Mouse (Mus musculus) layer of hippocampus, postnatal 36 days (tissue): Measurements from ENCODE around the gene Flad1. TPM values are rescaled to one million over a fixed set of nuclear protein-coding genes. Genes with fewer than 3 reads are reported as not detected.

Source experiments
- DNase-seq, 2 experiments: peaks; one replicate each; pipeline ENCODE4 v3.0.0; 2022
- total RNA-seq, 2 experiments: library from RNA; stranded (reverse); gene quantifications; 2 replicates each; pipeline ENCODE4 v1.2.3; 2021

Flad1 gene
- total RNA-seq, 2 experiments from 2014 or later, result 35.8 to 39.2 TPM

DNA sequence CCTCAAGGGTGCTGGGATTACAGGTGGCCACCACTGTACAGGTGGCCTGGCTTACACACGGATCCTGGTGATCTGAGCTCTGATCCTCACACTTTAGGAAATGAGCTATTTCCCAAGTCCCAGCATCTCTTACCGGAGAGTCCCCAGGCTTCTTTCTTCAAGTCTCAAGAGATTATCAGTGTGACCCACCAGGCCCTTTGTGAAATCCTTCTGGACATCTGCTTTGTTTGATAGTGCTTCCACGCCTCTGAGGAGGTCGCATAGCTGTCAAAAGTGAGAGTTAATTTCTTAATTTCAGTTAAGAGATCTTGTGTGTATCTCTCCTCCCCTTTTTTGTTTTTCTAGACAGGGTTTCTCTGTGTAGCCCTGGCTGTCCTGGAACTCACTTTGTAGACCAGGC is 14.2 kb upstream of the Flad1 start:
- DNase-seq, result no peak

DNA sequence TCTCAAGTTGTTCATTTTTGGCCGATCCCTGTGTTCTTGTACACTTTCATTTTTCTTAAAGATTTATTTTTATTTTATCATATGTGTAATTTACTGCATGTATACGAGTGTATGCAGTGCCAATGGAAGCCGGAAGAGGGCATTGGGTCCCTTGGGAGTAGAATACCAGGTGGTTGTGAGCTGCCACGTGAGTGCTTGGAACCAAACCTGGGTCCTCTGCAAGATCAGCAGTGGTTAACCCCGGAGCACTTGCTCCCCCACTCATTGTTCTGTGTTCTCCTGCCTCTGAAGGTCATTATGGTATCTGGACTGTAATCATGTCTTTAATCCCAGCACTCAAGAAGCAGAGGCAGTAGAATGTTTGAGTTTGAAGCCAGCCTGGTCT is 13.5 kb upstream of the Flad1 start:
- no peak for DNase-seq

DNA sequence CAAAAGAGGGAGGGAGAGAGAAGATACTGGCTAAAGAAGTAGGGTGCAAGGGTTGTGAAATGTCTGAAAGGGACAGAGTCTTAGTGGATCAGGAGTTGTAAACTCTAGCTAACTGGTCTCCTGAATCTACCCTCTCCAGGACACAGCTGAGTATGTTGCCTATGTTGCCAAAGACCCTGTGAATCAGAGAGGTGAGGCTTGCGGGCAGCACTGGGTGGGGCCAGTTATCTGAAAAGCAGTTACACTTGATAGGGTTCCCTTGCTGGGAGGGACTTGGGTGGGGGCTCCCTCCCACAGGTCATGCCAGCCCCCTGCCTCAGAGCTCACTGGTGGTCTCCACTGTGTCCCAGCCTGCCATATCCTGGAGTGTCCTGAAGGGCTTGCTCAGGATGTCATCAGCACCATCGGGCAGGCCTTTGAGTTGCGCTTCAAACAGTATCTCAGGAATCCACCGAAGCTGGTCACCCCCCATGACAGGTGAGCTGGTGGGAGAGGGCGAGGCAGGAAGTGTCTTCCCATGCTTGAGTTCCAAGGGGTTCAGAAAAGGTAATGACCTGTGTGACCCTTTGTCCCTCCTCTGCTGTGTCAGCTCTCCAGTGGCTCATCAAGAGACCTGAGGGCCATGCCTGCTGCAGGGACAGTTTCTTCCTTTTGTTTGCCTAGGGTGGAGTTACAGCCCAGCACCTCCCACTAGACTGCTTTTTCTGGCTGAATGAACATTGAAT is 12.9 kb upstream of the Flad1 start:
- DNase-seq, result no peak

DNA sequence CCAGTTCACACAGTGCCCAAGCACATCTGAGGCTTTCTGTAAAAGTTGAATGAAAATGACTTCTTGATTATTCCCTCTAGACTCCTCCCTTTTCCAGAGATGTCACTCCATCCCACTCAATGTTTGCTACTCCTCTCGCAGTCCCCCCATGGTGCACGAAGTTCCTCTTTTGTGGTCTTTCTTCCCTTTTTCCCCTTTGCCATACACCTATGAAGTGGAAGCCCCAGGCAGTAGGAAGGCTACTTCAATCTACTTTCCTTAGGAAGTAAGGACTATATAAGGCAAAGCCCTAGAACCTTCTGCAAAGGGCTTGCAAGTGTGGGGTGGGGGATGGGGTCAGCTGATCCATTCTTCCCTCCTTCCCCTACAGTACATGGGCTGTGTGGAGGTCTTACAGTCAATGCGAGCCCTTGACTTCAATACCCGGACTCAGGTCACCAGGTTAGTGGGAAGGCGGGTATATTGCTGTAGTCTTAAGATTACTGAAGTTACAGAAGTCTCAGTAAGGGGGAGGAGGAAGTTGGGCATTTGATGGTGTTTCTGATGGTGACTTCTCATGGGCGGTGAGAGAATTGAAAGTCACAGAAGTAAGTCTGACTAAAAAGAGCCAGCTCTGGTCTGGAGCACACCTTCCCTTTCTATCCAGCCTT is 11.0 kb upstream of the Flad1 start:
- DNase-seq, result no peak

DNA sequence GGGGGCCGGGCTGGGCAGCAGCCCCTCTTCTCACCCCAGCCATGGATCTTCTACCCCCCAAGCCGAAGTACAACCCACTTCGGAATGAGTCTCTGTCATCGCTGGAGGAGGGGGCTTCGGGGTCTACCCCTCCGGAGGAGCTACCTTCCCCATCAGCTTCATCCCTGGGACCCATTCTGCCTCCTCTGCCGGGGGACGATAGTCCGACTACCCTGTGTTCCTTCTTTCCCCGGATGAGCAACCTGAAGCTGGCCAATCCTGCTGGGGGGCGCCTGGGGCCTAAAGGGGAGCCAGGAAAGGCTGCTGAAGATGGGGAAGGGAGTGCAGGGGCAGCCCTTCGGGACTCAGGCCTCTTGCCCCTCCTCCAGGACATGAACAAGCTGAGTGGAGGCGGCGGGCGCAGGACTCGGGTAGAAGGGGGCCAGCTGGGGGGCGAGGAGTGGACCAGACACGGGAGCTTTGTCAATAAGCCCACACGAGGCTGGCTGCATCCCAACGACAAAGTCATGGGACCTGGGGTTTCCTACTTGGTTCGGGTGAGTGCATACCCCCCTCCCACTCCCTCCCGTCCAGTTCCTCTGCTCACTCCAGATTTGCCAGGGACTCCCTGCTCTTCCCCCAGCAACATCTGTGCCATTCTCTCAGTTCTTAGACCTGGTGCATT is 10.3 kb upstream of the Flad1 start:
- DNase-seq, result no peak

DNA sequence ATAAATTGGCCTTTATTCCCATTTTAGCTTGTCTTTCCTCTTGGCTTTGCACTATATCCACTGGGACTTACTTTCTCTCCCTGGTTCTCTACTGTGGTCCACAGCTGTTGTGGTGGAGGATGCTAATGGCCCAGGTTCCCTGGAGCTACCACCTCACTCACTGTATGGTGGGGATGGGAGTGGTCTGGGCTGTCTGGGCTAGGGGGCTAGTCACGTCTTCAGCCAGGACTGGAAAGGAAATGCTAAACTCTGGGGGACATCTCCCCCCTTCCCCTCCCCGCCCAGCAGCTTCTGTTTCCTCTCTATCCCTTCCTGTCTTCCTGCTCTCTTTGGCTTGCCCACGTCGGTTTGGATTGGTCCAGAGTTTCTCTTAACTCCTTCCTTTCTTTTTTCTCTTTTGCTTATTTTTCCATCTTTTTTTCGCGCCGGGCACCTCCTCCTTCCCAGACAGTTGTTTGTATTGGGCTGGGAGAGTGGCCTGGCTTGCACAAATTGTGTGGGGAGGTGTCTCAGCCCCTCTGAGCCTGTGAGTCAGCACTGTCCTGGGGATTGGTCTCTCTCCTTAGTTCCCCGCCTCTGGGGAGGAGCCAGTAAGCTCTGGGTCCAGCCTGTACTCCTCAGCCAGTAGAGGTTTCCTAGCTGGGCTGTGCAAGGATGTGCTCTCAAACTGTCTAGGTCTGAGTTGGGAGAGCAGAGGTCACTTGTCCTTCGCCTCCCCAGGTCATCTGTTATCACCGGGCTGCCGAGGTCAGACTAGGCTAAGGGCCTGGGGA is 9.5 kb upstream of the Flad1 start:
- DNase-seq, result peak; percentile 59 to 66

DNA sequence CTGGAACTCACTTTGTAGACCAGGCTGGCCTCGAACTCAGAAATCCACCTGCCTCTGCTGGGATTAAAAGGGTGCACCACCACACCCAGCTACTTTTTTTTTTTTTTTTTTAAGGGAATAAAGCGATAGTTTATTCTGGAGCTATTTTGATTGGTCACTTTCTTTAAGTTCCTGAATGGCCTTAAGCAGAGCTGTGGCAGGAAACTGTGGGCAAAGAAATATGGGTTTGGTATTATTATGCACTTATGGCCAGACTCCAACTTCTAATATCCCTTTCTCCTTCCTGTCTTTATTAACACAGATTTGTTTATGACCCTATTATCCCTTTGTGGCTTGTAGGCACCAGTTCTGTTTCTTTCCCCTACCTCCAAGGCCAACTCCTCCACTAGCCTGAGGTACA is 8.8 kb upstream of the Flad1 start:
- DNase-seq, result no peak

DNA sequence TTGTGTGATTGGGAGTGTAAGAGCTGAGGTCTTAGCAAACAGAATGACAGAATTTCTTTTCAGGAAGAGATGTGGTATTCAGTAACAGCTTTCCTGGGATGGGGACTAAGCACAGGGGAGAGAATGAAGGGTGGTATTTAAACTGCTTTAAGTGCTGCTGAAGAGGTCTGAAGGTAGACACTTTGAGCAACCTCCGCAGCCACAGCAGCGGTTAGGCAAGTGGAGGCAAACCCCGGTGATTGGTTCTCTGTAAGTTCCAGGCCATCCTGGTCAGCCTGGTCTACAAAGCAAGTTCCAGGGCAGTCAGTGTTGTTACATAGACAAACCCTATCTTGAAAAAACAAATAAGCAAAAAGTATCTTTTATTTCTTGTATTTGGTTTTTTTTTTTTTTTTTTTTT is 8.3 kb upstream of the Flad1 start:
- no peak for DNase-seq

DNA sequence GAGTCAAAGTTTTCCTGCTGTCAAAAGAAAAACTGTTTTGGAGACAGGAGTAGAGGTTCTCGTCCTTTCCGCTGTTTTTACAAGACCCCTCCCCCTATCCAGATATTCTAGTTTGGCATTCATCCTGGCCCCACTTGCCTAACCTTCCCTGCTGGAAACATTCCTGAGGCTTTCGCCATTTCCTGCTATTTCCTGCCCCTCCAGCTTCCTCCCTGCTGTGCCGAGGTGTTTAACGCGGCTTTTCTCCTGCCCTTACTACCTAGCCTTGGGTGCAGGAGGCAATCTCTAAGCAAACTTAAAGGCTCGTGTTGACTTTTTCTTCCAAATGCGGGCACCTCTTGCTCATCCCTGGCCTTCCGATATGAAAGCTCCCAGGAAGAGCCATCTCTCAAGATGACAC is 7.9 kb upstream of the Flad1 start:
- DNase-seq, result no peak

DNA sequence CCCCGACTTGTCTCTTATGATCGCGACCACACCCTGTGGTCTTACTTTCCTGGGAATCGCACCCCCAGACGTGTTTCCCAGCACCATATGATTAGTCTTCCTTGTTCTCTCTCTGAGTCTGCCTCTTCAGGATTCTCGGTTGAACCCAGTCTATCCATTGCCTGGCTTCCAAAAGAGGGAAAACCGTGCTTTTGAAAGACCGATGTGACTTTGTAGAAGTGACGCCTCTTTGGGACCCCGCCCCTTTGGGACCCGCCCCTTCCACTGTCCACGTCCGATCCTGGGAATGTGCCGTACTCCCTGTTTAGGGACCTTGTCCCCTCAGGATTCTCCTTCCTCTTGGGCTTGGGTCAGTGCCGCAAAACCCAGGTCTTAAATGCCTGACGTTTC is 7.2 kb upstream of the Flad1 start:
- no peak for DNase-seq

DNA sequence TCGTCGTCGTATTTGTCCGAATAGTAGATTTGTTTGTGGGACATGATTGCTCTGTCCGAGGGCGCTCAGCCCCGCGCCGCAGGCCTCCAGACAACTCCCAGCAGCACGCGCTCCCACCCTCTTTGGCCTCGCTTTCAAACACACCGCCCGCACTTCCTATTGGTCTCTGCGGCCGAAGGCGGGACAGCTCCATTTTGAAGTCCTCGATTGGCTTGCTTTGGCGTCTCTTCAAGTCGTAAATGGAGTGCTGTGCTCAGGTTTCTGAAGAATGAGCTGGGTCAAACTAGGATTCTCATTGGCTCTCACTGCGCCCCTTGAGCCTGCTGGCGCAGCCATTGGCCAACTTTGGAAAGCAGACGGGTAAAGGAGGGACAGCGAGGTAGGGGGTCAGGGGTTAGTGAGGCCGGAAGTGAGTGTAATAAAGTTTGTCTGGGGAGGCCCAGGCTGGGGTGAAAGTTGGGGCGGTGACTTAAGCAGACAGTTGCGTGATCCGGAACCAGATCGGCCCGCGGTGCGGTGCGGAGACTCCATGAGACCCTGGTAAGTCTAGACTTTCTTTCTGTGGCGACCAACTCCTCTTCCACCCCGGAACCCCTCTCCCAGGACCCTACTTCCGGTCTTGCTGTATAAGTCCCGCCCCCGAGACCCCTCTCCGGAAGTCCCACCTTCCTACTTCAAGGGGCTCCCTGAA is 6.6 kb upstream of the Flad1 start, which contains the start of the genes Cks1b and Shc1:
Gene Cks1b (minus strand): TSS at position 214 of the 691 bp plus-strand sequence.
Gene Shc1 (plus strand): TSS at position 274 of the 691 bp plus-strand sequence.
- peak; percentile 89 to 91 for DNase-seq

DNA sequence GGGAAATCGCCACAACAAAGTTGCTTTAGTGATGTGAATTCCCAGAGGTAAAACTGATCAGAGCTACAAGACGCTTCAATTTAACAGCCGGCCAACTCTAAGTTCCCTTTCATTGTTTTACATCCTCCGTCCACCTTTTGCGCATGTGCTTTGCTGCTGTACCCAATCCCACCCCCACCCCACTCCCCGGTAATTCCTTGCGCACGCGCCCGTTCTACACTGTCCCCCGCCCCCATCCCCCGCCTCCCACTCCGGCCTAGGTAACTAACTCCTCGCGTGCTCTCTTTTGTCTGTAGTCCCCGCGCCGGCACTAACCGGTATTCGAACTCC is 6.1 kb upstream of the Flad1 start:
- no peak for DNase-seq

DNA sequence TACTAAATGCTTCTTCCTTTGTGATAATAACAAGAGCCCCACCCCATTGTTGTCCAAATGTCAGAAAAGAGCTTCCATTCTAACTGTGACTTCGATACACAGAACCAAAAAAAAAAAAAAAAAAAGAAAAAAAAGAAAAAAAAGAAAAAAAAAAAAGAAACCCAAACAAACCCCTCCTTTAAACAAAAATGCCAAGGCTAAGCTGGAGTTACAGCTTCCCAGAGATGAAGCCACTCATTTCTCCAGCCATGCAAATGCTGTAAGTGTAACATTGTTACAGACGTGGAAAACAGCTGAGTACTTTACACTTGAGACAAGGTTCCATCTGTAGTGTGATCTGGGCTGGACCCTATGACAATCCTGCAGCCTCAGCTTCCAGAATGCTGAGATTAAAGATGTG is 5.5 kb upstream of the Flad1 start:
- DNase-seq, result no peak

DNA sequence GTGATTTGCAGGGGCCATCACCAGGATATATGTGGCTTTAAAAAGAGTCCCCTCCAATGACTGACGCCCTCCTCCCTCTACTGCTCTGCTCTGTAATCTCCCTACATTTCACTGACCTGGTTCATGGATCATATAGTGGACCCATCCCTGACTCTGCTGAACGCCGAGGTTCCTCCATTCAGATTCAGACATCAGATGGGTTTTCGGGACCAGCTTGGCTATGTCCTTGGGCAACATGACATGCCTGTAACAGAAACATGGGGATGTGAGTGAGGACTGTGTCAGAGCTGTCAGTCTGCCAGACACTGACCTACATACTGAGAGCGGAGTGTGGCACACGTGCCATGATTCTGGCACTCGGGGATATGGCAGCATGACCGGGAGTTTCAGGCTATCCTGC is 4.5 kb upstream of the Flad1 start:
- no peak for DNase-seq

DNA sequence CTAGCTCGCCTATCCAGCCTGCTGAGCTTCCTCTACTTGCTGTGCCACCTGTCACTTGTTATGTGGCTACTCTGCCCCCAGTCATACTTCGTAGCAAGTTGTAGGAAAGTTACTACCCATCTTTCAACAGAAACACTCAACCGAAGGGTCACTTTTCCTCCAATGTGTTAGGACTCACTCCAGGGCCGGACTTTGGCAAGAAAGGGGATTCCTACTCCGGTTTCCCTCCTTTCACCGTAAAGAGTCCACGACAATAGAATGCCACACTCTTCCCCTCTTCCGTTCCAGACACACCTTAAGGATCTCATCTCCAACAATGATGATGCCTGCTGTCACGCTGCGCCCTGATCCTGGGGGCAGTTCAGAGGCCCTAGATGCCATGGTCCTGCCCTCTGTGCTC is 806 bp downstream of the Flad1 start:
- no peak for DNase-seq

DNA sequence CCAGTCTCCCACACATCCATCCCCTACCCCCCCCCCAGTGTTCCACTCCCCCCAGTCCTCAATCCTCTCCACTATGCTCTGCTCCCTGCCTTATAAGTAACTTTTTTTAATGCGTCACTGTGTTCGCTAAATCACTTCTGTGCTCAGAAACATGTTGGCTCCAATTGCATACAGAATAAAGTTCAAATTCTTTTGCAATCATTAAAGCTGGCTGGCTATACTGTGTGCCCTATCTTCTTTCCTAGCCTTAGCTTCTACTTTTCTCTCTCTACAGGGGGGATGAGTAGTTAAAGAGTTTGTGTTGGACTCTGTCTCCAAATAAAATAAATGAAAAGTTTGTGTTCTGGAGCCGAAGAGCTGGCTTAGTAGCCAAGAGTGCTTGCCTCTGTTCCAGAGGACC is 2.0 kb downstream of the Flad1 start:
- no peak for DNase-seq

DNA sequence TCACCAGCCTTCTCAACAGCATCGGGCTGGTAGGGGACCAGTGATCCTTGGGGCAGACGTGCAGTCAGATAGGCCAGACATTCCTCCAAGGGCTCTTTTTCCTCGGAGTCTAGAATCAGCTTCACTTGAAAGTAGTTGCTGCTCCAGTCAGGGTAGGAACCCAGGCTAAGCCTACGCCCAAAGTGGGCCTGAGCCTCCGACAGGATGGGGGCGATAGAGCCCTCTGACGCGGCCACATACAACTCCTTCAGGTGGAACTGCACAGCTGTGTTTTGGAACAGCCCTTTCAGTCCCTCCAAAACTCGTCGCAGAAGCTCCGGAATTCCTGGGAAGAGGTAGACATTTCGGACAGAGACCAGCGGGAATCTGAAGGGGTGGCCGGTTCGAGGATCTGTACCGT is 3.2 kb downstream of the Flad1 start:
- DNase-seq, result no peak

DNA sequence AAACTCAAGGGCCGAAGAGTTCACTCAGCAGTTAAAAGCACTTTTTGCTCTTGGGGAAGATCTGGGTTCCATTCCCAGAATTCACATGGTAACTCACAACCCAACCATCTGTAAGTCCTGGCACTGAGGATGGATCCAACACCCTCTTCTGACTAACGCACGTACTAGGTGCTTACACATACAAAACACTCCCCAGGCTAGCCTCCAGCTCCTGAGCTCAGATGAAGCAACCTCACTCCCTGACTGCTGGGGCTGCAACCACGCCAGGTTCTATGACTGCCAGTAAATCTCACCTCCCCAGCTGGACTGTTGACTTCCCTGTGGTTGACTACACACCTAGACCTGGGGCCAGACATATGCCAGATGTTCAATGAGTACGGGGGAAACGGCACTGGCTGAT is 4.8 kb downstream of the Flad1 start:
- no peak for DNase-seq

DNA sequence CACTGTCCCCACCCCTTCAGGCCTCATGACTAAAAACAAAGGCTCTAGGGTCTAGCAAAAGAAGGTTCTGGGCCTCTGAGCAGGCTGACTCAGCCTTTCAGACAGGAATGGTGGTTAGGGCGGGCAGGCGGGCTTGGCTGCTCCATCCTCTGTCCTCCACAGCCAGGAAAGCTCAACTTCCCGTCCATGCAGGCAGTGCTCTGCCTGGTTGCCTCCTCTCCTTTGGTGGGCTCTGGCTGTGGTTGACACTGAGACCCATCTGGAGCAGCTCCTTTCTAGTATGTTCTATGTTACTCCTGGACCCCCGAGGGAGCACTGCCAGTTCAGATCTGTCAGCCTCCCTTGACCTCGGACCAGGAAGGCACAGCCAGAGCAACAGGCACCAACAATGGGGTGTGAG is 9.0 kb downstream of the Flad1 start, which contains the start of gene Lenep:
Gene Lenep (minus strand): TSS at position 101 of the 400 bp plus-strand sequence.
- DNase-seq, result no peak

DNA sequence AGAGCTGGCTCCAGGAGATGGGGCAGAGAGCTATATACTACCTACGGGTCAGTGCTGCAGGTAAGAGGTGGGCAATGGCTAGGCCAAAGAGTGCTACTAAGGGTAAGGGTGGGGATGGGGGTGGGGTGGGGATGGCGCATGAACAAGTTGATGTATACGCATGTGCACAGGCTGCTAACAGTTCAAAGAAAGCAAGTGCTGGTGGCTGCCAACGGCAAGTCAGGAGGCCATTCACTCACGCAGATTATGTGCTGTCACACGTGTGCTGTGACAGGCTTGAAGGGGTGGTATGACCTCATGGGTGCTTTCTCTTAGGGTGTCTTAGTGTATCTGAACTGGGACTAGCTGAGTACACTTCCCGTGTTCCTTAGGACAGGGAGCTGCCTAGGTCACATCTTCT is 10.3 kb downstream of the Flad1 start:
- no peak for DNase-seq

DNA sequence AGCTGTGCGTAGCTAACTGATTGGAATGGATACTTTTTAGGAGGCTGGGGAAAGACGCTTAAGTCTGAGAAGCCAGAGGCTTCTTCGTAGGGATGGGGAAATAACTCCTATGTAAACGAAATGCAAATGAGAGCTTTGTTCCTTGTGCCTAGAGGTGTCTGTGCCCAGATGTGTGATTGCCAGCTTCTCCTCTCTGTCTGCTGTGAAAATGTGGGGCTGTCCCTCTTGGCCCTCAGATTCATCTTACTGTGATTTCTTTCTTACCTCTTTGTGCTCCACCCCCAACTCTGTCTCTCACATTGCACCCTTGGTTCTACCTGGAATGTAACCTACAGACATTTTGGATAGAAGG is 15.0 kb downstream of the Flad1 start:
- DNase-seq, result no peak

DNA sequence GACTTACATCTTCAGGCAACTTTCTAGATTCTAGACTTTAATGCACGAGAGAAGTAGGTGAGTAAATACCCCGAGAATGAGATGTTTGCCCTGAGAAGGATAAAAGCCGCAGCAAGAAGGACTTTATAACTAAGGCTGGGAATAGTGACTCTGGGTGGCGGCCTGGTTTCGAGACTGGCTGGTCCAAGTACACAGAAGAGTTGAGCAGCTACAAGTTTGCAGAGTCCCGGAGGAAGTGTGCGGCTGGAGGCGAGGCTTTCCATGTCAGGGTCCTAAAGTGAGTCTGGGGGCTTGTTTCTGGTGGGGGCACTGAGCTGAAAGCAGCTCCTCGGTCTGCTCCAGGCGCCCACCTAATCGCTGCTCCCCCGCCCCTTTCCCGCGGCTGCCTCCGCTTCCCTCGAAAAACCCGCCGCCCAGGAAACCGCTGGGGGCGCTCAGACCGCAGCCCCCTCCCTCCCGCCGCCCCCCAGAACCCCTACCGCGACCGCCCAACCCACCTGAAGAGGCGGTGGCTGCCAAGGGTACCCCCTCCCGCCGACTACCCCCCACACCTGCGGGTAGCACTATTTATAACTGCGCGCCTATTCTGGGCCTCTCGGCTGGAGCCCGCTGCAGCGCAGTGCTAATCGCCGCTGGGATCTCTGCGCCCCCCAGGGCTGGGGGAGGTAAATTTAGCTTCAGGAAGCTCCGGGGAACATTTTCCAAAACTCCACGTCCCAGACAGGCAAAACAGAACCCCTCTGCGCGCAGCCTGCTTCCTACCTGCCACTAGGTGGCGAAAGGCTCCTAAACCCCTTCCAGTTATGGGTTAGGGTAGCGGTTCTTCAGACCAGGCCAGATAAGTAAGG is 15.6 kb downstream of the Flad1 start:
- DNase-seq, result no peak
